Mouse (Mus musculus): ENCODE measurements at regions not wholly inside any gene's neighbourhood (a gene's known extent, or its start where the extent isn't known, plus 50 kb on each side); places are given as distances from the start of the nearest gene placed in this dataset.

DNA sequence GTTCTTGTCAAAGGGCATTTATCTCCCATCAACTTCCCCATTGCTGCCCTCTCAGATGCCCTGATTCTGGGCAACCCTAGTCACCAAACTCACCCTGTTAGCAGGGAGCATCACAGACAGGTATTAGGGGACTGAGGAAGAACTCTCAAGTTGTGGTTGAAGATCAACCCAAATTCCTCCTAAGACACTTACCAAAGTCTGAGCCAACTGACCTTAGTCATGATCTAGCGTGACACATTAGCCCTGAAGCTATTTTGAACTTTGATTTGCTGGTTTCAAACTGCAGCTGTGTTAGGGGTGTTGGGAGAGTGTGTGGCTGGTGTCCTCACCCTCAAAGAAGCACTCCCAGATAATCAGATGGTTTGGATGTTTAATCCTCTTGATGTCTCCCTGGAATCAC is 170.5 kb downstream of the Ppp4r2 start:
- no peak for TF ChIP-seq CTCF (IDR thresholded peaks at IDR 0.05; ENCODE audit: low read depth)
- no peak for TF ChIP-seq EP300 (IDR thresholded peaks at IDR 0.05; ENCODE audit: low read depth)
